Mouse (Mus musculus): ENCODE data around the gene Rph3al. TPM values are rescaled to one million over a fixed set of nuclear protein-coding genes. Genes with fewer than 3 reads are reported as not detected.

Gene Rph3al
- polyA plus RNA-seq, 3 experiments from 2014 or later, result 5.6 to 7.4 (median 6.7) TPM

- no peak for ATAC-seq
These were observed 136.3 kb downstream of the Rph3al start for GRCm38 (mm10) chr11:75801771-75802550.

GRCm38 (mm10) chr11:75801369-75801768 lies 136.9 kb downstream of the Rph3al start:
- no peak for ATAC-seq

GRCm38 (mm10) chr11:75796536-75797246 lies 141.5 kb downstream of the Rph3al start:
- no peak for ATAC-seq

GRCm38 (mm10) chr11:75796029-75796445 lies 142.2 kb downstream of the Rph3al start, which contains the start of gene Doc2b:
Gene Doc2b (minus strand): TSS chr11:75796049.
- ATAC-seq, result no peak

- ATAC-seq, result no peak
These were observed 142.9 kb downstream of the Rph3al start for GRCm38 (mm10) chr11:75795321-75795636.

- ATAC-seq, result no peak
These were observed 143.5 kb downstream of the Rph3al start for GRCm38 (mm10) chr11:75794602-75795320.

- no peak for ATAC-seq
These were observed 144.9 kb downstream of the Rph3al start for GRCm38 (mm10) chr11:75793351-75793750.

- no peak for ATAC-seq
These were observed 145.7 kb downstream of the Rph3al start for GRCm38 (mm10) chr11:75792535-75792934.

- ATAC-seq, result no peak
These were observed 152.3 kb downstream of the Rph3al start for GRCm38 (mm10) chr11:75785897-75786296.

- ATAC-seq, result no peak
These were observed 154.4 kb downstream of the Rph3al start for GRCm38 (mm10) chr11:75783799-75784198.

- ATAC-seq, result no peak
These were observed 156.3 kb downstream of the Rph3al start for GRCm38 (mm10) chr11:75781919-75782318.

Other genes with a start within 250 kb of the Rph3al start
- 100 to 1,000 TPM; 347 to 645 (median 394) TPM for gene Ywhae, start 205.6 kb downstream of the Rph3al start, polyA plus RNA-seq (2017; shearing (Covaris generic))
- gene Doc2b, start 142.4 kb downstream of the Rph3al start, polyA plus RNA-seq (2017; shearing (Covaris generic)), result not detected
- under 1 TPM in 1 of 3 experiments, not detected in 2; 0.62 TPM for gene 1700016K19Rik, start 61.5 kb upstream of the Rph3al start, polyA plus RNA-seq (2017; shearing (Covaris generic))
- gene Rflnb, start 89.4 kb upstream of the Rph3al start, polyA plus RNA-seq (2017; shearing (Covaris generic)), result 10 to 100 TPM in 2 of 3 experiments, 1 to 10 TPM in 1; 7.9 to 25.3 (median 24.8) TPM
- gene Vps53, start 241.2 kb upstream of the Rph3al start, polyA plus RNA-seq (2017; shearing (Covaris generic)), result 10 to 100 TPM; 41.0 to 62.8 (median 49.8) TPM
- 1 to 10 TPM; 2.5 to 4.5 (median 3.6) TPM for gene Fam57a, start 241.2 kb upstream of the Rph3al start, polyA plus RNA-seq (2017; shearing (Covaris generic))